Mouse (Mus musculus): ENCODE measurements at regions not wholly inside any gene's neighbourhood (a gene's known extent, or its start where the extent isn't known, plus 50 kb on each side); places are given as distances from the start of the nearest gene placed in this dataset.

DNA sequence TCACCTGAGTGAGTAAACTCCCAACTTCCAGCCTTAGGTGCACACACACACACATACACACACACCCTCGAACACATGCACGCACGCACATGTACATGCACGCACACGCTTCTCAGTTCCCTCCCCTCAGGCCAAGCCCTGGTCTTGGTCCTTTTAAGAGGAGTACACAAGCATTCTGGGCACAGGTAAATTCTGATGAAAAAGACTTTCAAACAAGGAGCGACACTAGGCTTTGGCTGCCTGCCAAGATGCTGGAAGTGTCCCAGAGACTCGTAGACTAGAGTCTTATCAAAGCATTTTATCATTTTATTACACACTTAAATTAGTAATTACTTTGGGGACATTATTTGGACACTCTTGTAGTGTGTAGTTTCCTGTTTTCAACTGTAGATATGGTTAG is 278.6 kb upstream of the Atp11b start:
- intact Hi-C loops (cut with DNase I) = no loop called here
- peak in 1 of 2 experiments; percentile 11 for DNase-seq

- DNase-seq = no peak
- intact Hi-C loops (cut with DNase I) = loop anchor here (5.0 to 10.0 kb wide), 2 partner anchors 376 to 1524 kb away; no protein-coding TSS in a partner anchor
Measured at GRCm38 (mm10) chr3:35480714-35481695, 272.9 kb upstream of the Atp11b start.

GRCm38 (mm10) chr3:35481841-35482240 is 272.1 kb upstream of the Atp11b start:
- intact Hi-C loops (cut with DNase I) = loop anchor here (1.0 to 10.0 kb wide), 4 partner anchors 377 to 1525 kb away; no protein-coding TSS in a partner anchor
- DNase-seq = no peak

- DNase-seq = peak; percentile 21 to 65
- intact Hi-C loops (cut with DNase I) = loop anchor here (1.0 to 10.0 kb wide), 4 partner anchors 377 to 1525 kb away; no protein-coding TSS in a partner anchor
Measured at GRCm38 (mm10) chr3:35482296-35482695, 271.6 kb upstream of the Atp11b start.

DNA sequence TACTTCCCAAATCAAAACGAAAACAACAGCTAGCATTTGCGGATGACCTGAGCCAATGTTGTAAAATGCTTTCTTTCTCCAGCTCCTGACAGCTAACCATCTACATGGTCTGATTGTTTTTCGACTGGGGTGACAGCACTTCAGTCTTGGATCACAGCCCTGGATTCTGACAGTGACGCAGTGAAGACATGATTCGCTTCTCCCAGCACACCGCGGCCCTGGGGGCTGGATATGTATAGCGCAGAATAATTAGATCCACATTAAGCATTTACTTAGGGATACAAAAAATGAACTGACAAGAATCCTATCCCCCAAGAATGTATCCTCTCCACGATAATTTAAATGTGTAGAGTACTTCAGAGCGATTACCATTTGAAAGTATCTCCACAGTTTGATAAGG is 271.1 kb upstream of the Atp11b start:
- DNase-seq = no peak
- intact Hi-C loops (cut with DNase I) = loop anchor here (1.0 to 10.0 kb wide), 4 partner anchors 378 to 1525 kb away; no protein-coding TSS in a partner anchor

GRCm38 (mm10) chr3:35496027-35496824 is 257.7 kb upstream of the Atp11b start:
- no peak for DNase-seq
- intact Hi-C loops (cut with DNase I) = no loop called here

DNA sequence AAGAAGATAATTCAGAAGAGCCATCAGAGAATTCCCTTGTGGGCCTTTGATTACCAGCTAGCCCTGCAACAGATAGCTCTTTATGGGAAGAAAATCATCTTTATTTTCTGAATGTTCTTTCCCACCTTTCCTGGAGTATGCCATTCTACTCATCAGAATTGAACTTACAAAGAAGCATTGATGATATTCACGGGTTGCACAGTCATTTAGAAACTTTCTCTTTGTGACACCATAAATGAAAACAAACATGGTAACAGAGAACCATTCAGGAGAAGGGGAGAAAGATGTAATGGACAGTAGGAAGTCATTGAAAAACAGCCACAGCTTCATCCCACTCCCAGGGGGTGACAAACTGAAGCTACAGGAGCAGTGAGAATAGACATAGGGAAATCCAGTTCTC is 243.6 kb upstream of the Atp11b start:
- DNase-seq = no peak
- intact Hi-C loops (cut with DNase I) = no loop called here

- intact Hi-C loops (cut with DNase I) = no loop called here
- no peak for DNase-seq
Measured at GRCm38 (mm10) chr3:35516517-35516916, 237.4 kb upstream of the Atp11b start.

GRCm38 (mm10) chr3:35520131-35520530 is 233.8 kb upstream of the Atp11b start:
- intact Hi-C loops (cut with DNase I) = no loop called here
- no peak for DNase-seq

DNA sequence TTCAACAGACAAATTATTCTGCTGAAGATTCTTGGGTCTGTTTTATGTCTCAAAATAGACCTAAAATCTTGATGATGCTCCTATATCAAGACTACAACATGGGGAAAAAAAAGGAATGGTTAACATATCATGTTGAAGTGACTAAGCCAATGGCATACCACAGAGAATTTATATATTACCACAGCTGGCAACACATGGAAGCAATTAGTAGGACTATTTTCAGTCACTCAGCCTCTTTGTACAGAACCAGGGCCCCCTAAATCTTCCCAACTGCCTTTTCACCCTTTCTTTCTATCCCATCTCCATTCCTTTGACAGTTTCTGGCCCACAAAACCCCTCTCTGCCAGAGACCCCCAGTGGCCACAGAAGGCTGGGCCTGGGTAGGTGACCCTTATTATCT is 206.2 kb upstream of the Atp11b start:
- DNase-seq = no peak
- intact Hi-C loops (cut with DNase I) = no loop called here

DNA sequence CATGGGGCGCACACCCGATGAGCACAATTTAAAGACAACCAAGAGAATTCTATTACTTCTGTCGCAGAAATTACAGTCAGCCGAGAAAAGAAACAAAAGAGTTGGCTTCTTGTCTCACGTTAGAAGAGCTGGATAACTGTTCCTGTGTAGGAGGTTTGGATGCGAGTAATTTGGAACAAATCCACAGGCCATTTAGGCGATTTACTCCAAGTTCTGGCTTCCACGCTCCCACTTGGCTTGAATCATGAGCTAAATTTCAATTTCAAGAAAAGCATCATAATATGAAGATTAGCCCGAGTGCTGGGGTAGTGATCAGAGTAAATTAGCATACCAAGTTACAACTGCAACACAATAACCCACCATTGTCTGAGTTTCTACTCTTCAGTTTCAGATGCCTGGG is 202.1 kb upstream of the Atp11b start:
- no peak for DNase-seq
- intact Hi-C loops (cut with DNase I) = no loop called here

DNA sequence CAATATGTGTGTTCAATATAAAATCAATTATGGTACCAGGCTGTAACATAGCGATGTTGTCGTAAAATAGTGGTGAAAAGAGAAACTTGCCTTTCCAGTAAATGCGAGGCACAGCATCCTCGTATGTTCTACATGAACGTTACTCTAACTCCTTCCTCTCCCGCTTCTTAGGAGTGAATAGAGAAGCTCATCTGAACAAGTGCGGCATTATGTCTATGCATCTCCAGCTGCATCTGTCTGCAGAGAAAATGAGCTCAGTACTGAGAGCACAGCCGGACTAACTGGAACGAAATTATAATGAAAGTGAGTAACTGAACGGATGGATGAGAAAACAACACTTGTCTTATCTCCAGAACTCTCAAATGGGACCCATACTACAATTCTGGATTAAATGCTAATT is 193.5 kb upstream of the Atp11b start:
- no peak for DNase-seq
- intact Hi-C loops (cut with DNase I) = no loop called here

DNA sequence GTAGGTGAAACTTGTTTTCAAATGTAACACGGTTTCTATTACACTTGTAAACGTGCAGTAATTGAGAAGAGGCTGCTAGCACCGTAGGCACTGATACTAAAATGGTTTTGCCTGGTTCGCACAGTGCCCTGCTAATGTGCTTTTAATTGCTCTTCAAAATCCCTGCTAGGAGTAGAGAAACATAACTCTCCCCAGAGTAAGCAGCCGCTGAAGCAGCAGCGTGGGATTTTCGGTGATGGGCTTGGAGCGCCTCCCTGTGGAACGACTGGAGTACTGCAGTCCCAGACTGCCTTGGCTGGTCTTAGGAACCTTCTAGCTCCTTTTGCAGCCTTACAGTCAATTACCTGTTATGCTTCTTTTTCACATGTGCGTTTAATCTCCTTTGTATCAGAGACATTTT is 179.5 kb upstream of the Atp11b start:
- intact Hi-C loops (cut with DNase I) = no loop called here
- DNase-seq = peak; percentile 5 to 34

Small RNAs in the stretch of these regions (microRNA-seq; reads per million reads assigned to microRNA genes)
- gene Gm25442 = 0 reads per million in 2 experiments

Measured in heart, postnatal 14 days (tissue).